Mouse (Mus musculus) liver, adult 2 months (tissue): Measurements from ENCODE around the gene Vasp.

Source experiments
- CTCF ChIP-seq: fragments of 200-500 bp; IDR thresholded peaks from 2 replicates; pipeline ENCODE4 v1.5.1; 2011; ENCODE audit warnings: low read depth, low read length, control low read depth
- POLR2A ChIP-seq: fragments of 200-500 bp; IDR thresholded peaks from 2 replicates; pipeline ENCODE4 v1.6.1; 2011; ENCODE audit warnings: low read length, control low read depth; ENCODE audit not compliant: insufficient read depth; ENCODE audit errors: extremely low read depth

GRCm38 (mm10) chr7:19319458-19319857, 47.8 kb upstream of the Vasp start:
- TF ChIP-seq POLR2A (no peak), CTCF (no peak)
